Mouse (Mus musculus): ENCODE results near the gene Dhx36. TPM values are rescaled to one million over a fixed set of nuclear protein-coding genes. Genes with fewer than 3 reads are reported as not detected.
A peak's percentile ranks its signal among the peaks of the same experiment; 100 is the strongest.

The Dhx36 gene
- polyA plus RNA-seq (2015; fragmentation: Nextera tagmentation; extraction: Ambion mirVana), result 10.3 and 11.3 TPM in 2 replicates

- H3K4me2 ChIP-seq (ENCODE audit: low read depth, low read length), result peak within 1 kb of the TSS; percentile 74
- H3K36me3 ChIP-seq (ENCODE audit: control insufficient read depth, insufficient read depth, low read length), result no peaks in the 10 kb centered on the region
- H3K4me3 ChIP-seq (replicated peaks; ENCODE audit: low read length), result peak within 1 kb of the TSS; percentile 82
- no peaks in the 10 kb centered on the region for H3K27me3 ChIP-seq (ENCODE audit: control insufficient read depth, insufficient read depth, low read length)
- H3K4me1 ChIP-seq (ENCODE audit: control insufficient read depth, insufficient read depth, low read length), result peaks cover 11% of the 10 kb centered on the region
- WGBS, result under 1% methylated on average over 66 of the region's 66 CpGs
- peak within 1 kb of the TSS; percentile 92 for H3K9ac ChIP-seq (ENCODE audit: low read length)
- H3K27ac ChIP-seq (ENCODE audit: low read length), result peak within 1 kb of the TSS; percentile 90
- no peaks in the 10 kb centered on the region for H3K9me3 ChIP-seq (replicated peaks; ENCODE audit: control insufficient read depth, low read length)
- peak; percentile 98 for ATAC-seq (ENCODE audit: insufficient read depth, low FRiP score)
Observed at GRCm38 (mm10) chr3:62506488-62507205, at the start of gene Dhx36. TSS of gene Dhx36 (minus strand) at chr3:62507004.

- no peaks in the 10 kb centered on the region for H3K4me1 ChIP-seq (ENCODE audit: control insufficient read depth, insufficient read depth, low read length)
- no peaks in the 10 kb centered on the region for H3K9me3 ChIP-seq (replicated peaks; ENCODE audit: control insufficient read depth, low read length)
- H3K4me3 ChIP-seq (replicated peaks; ENCODE audit: low read length), result no peak overlapping the region
- no peaks in the 10 kb centered on the region for H3K36me3 ChIP-seq (ENCODE audit: control insufficient read depth, insufficient read depth, low read length)
- no peak overlapping the region for H3K27ac ChIP-seq (ENCODE audit: low read length)
- H3K9ac ChIP-seq (ENCODE audit: low read length), result no peak overlapping the region
- H3K4me2 ChIP-seq (ENCODE audit: low read depth, low read length), result no peak overlapping the region
- ATAC-seq (ENCODE audit: insufficient read depth, low FRiP score), result no peak
- WGBS, result 65% methylated on average over 5 of the region's 5 CpGs
- no peaks in the 10 kb centered on the region for H3K27me3 ChIP-seq (ENCODE audit: control insufficient read depth, insufficient read depth, low read length)
Observed at GRCm38 (mm10) chr3:62527593-62527992, 20.8 kb upstream of the Dhx36 start.

GRCm38 (mm10) chr3:62527160-62527559, 20.4 kb upstream of the Dhx36 start:
- 29% methylated on average over 4 of the region's 4 CpGs for WGBS
- Histone ChIP-seq H3K27ac (ENCODE audit: low read length) (no peak overlapping the region), H3K27me3 (ENCODE audit: control insufficient read depth, insufficient read depth, low read length) (no peaks in the 10 kb centered on the region), H3K4me2 (ENCODE audit: low read depth, low read length) (no peak overlapping the region), H3K9me3 (replicated peaks; ENCODE audit: control insufficient read depth, low read length) (no peaks in the 10 kb centered on the region), H3K36me3 (ENCODE audit: control insufficient read depth, insufficient read depth, low read length) (no peaks in the 10 kb centered on the region), H3K4me3 (replicated peaks; ENCODE audit: low read length) (no peak overlapping the region), H3K4me1 (ENCODE audit: control insufficient read depth, insufficient read depth, low read length) (no peaks in the 10 kb centered on the region), H3K9ac (ENCODE audit: low read length) (no peak overlapping the region)
- no peak for ATAC-seq (ENCODE audit: insufficient read depth, low FRiP score)

- 0 out of 2 replicates have a peak, but pooled peaks have one; percentile 6 for ATAC-seq (ENCODE audit: insufficient read depth, low FRiP score)
- Histone ChIP-seq H3K4me2 (ENCODE audit: low read depth, low read length) (peak overlapping the region; percentile 65), H3K4me3 (replicated peaks; ENCODE audit: low read length) (peak overlapping the region; percentile 82), H3K27me3 (ENCODE audit: control insufficient read depth, insufficient read depth, low read length) (no peaks in the 10 kb centered on the region), H3K9ac (ENCODE audit: low read length) (0 out of 2 replicates have a peak overlapping the region, but pooled peaks have one; percentile 14), H3K36me3 (ENCODE audit: control insufficient read depth, insufficient read depth, low read length) (no peaks in the 10 kb centered on the region), H3K27ac (ENCODE audit: low read length) (no peak overlapping the region), H3K4me1 (ENCODE audit: control insufficient read depth, insufficient read depth, low read length) (peaks cover 11% of the 10 kb centered on the region), H3K9me3 (replicated peaks; ENCODE audit: control insufficient read depth, low read length) (no peaks in the 10 kb centered on the region)
- WGBS, result 40% methylated on average over 5 of the region's 5 CpGs
Observed at GRCm38 (mm10) chr3:62507206-62507647, 423 bp upstream of the Dhx36 start.

- peak overlapping the region; percentile 54; the same call in 1 of the 2 replicates for H3K9ac ChIP-seq (ENCODE audit: low read length)
- no peak overlapping the region for H3K27ac ChIP-seq (ENCODE audit: low read length)
- WGBS, result 42% methylated on average over 5 of the region's 5 CpGs
- H3K36me3 ChIP-seq (ENCODE audit: control insufficient read depth, insufficient read depth, low read length), result peaks cover 4% of the 10 kb centered on the region; the same call in 1 of the 2 replicates
- H3K9me3 ChIP-seq (replicated peaks; ENCODE audit: control insufficient read depth, low read length), result no peaks in the 10 kb centered on the region
- no peaks in the 10 kb centered on the region for H3K27me3 ChIP-seq (ENCODE audit: control insufficient read depth, insufficient read depth, low read length)
- peak overlapping the region; percentile 82 for H3K4me3 ChIP-seq (replicated peaks; ENCODE audit: low read length)
- ATAC-seq (ENCODE audit: insufficient read depth, low FRiP score), result no peak
- peak overlapping the region; percentile 74 for H3K4me2 ChIP-seq (ENCODE audit: low read depth, low read length)
- H3K4me1 ChIP-seq (ENCODE audit: control insufficient read depth, insufficient read depth, low read length), result peaks cover 11% of the 10 kb centered on the region
Observed at GRCm38 (mm10) chr3:62505166-62505900, 1.5 kb downstream of the Dhx36 start.

- Histone ChIP-seq H3K9me3 (replicated peaks; ENCODE audit: control insufficient read depth, low read length) (no peaks in the 10 kb centered on the region), H3K36me3 (ENCODE audit: control insufficient read depth, insufficient read depth, low read length) (peaks cover 16% of the 10 kb centered on the region), H3K4me1 (ENCODE audit: control insufficient read depth, insufficient read depth, low read length) (no peaks in the 10 kb centered on the region), H3K4me3 (replicated peaks; ENCODE audit: low read length) (no peak overlapping the region), H3K27me3 (ENCODE audit: control insufficient read depth, insufficient read depth, low read length) (no peaks in the 10 kb centered on the region), H3K9ac (ENCODE audit: low read length) (no peak overlapping the region), H3K27ac (ENCODE audit: low read length) (no peak overlapping the region), H3K4me2 (ENCODE audit: low read depth, low read length) (no peak overlapping the region)
- ATAC-seq (ENCODE audit: insufficient read depth, low FRiP score), result no peak
- 77% methylated on average over 4 of the region's 4 CpGs for WGBS
Observed at GRCm38 (mm10) chr3:62499327-62499726, 7.5 kb downstream of the Dhx36 start.

- Histone ChIP-seq H3K27ac (ENCODE audit: low read length) (no peak overlapping the region), H3K9me3 (replicated peaks; ENCODE audit: control insufficient read depth, low read length) (no peaks in the 10 kb centered on the region), H3K4me1 (ENCODE audit: control insufficient read depth, insufficient read depth, low read length) (no peaks in the 10 kb centered on the region), H3K4me3 (replicated peaks; ENCODE audit: low read length) (no peak overlapping the region), H3K9ac (ENCODE audit: low read length) (no peak overlapping the region), H3K27me3 (ENCODE audit: control insufficient read depth, insufficient read depth, low read length) (no peaks in the 10 kb centered on the region), H3K36me3 (ENCODE audit: control insufficient read depth, insufficient read depth, low read length) (peaks cover 19% of the 10 kb centered on the region), H3K4me2 (ENCODE audit: low read depth, low read length) (no peak overlapping the region)
- 78% methylated on average over 6 of the region's 6 CpGs for whole genome bisulfite sequencing
- ATAC-seq (ENCODE audit: insufficient read depth, low FRiP score), result no peak
Observed at GRCm38 (mm10) chr3:62492568-62492967, 14.2 kb downstream of the Dhx36 start.

- no peak overlapping the region for H3K27ac ChIP-seq (ENCODE audit: low read length)
- no peaks in the 10 kb centered on the region for H3K4me1 ChIP-seq (ENCODE audit: control insufficient read depth, insufficient read depth, low read length)
- no peaks in the 10 kb centered on the region for H3K9me3 ChIP-seq (replicated peaks; ENCODE audit: control insufficient read depth, low read length)
- peaks cover 11% of the 10 kb centered on the region; the same call in 1 of the 2 replicates for H3K36me3 ChIP-seq (ENCODE audit: control insufficient read depth, insufficient read depth, low read length)
- WGBS, result 90% methylated on average over 2 of the region's 2 CpGs
- H3K4me3 ChIP-seq (replicated peaks; ENCODE audit: low read length), result no peak overlapping the region
- no peak for ATAC-seq (ENCODE audit: insufficient read depth, low FRiP score)
- no peaks in the 10 kb centered on the region for H3K27me3 ChIP-seq (ENCODE audit: control insufficient read depth, insufficient read depth, low read length)
- H3K9ac ChIP-seq (ENCODE audit: low read length), result no peak overlapping the region
- H3K4me2 ChIP-seq (ENCODE audit: low read depth, low read length), result no peak overlapping the region
Observed at GRCm38 (mm10) chr3:62484340-62484739, 22.5 kb downstream of the Dhx36 start.

- no peak overlapping the region for H3K4me3 ChIP-seq (replicated peaks; ENCODE audit: low read length)
- no peak overlapping the region for H3K9ac ChIP-seq (ENCODE audit: low read length)
- no peaks in the 10 kb centered on the region for H3K9me3 ChIP-seq (replicated peaks; ENCODE audit: control insufficient read depth, low read length)
- peaks cover 27% of the 10 kb centered on the region for H3K36me3 ChIP-seq (ENCODE audit: control insufficient read depth, insufficient read depth, low read length)
- no peak overlapping the region for H3K4me2 ChIP-seq (ENCODE audit: low read depth, low read length)
- H3K27me3 ChIP-seq (ENCODE audit: control insufficient read depth, insufficient read depth, low read length), result no peaks in the 10 kb centered on the region
- no peak for ATAC-seq (ENCODE audit: insufficient read depth, low FRiP score)
- no peaks in the 10 kb centered on the region for H3K4me1 ChIP-seq (ENCODE audit: control insufficient read depth, insufficient read depth, low read length)
- 78% methylated on average over 1 of the region's 1 CpGs for WGBS
- H3K27ac ChIP-seq (ENCODE audit: low read length), result no peak overlapping the region
Observed at GRCm38 (mm10) chr3:62470179-62470578, 36.6 kb downstream of the Dhx36 start.
